Mouse (Mus musculus) midbrain, embryonic 16.5 days (tissue): ENCODE data around the gene Itch. TPM values are rescaled to one million over a fixed set of nuclear protein-coding genes. Genes with fewer than 3 reads are reported as not detected.
"Not testable (repeated sequence)": the region's sequence is repeated elsewhere in the genome, so short reads cannot be mapped to it uniquely, and the experiment has no call there.

Source experiments
- ATAC-seq: fragments of 200-750 bp; cut with Nextera tagmentation; 2 replicates; pipeline ENCODE4 v1.8.0; 2017; ENCODE audit warnings: moderate TSS enrichment
- H3K27ac ChIP-seq: fragments of 300-500 bp; sonication (generic); 2 replicates; pipeline ENCODE4 v1.5.1; 2014; ENCODE audit warnings: mild to moderate bottlenecking, low read length, mixed read lengths
- H3K27me3 ChIP-seq: fragments of 300-500 bp; sonication (generic); 2 replicates; pipeline ENCODE4 v1.6.1; 2014; ENCODE audit warnings: low read depth, low read length, mixed read lengths; ENCODE audit not compliant: control insufficient read depth, insufficient read depth
- H3K36me3 ChIP-seq: fragments of 300-500 bp; sonication (generic); 2 replicates; pipeline ENCODE4 v1.6.1; 2014; ENCODE audit warnings: mild to moderate bottlenecking, low read length, moderate library complexity, mixed read lengths; ENCODE audit not compliant: control insufficient read depth, insufficient read depth
- H3K4me1 ChIP-seq: fragments of 300-500 bp; sonication (generic); 2 replicates; pipeline ENCODE4 v1.6.1; 2014; ENCODE audit warnings: mild to moderate bottlenecking, low read length, mixed read lengths; ENCODE audit not compliant: control insufficient read depth, insufficient read depth
- H3K4me2 ChIP-seq: fragments of 300-500 bp; sonication (generic); 2 replicates; pipeline ENCODE4 v1.6.1; 2014; ENCODE audit warnings: mild to moderate bottlenecking, low read length, mixed read lengths
- H3K4me3 ChIP-seq: fragments of 300-500 bp; sonication (generic); 2 replicates; pipeline ENCODE4 v1.5.1; 2014; ENCODE audit warnings: low read depth, mild to moderate bottlenecking, low read length, moderate library complexity, mixed read lengths
- H3K9ac ChIP-seq: fragments of 300-500 bp; sonication (generic); 2 replicates; pipeline ENCODE4 v1.6.1; 2014; ENCODE audit warnings: low read depth, low read length, mixed read lengths
- H3K9me3 ChIP-seq: fragments of 300-500 bp; sonication (generic); replicated peaks from 2 replicates; pipeline ENCODE4 v1.6.1; 2014; ENCODE audit warnings: mild to moderate bottlenecking, low read length, mixed read lengths; ENCODE audit not compliant: control insufficient read depth, poor library complexity, severe bottlenecking
- WGBS: fragments of 180-500 bp; shearing (Covaris S2); extraction: QIAGEN DNeasy Blood & Tissue Kit; methylation state at CpG from one replicate; pipeline ENCODE4 v1.1.7; 2014; 5-methylcytosine and 5-hydroxymethylcytosine counted together
- polyA plus RNA-seq: library from polyadenylated mRNA; unstranded; fragments of >200 nt; fragmentation: Nextera tagmentation; extraction: Ambion mirVana; gene quantifications from 2 replicates; pipeline ENCODE4 v1.2.1, GENCODE M21; 2015

The Itch gene
- polyA plus RNA-seq, 1 experiment from 2014 or later = 40.2 TPM

DNA sequence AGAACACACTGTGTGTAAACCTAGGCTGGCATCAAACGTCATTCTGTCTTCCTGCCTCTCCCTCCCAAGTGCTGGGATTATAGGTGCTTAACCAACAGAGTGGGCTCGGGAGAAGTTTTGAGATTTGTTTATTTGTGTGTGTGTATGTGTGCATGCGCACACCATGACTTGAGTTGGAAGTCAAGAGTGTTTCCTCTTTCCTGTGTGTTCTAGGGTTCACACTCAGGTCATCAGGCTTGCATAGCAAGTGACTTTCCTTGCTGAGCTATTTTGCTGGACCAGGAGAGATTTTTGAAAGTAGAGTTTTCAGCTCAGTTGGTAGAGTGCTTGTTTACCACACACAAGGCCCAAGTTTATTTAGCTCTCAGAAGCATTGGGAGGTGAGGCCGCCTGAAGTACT, 1.8 kb downstream of the Itch start:
- no peaks in the 10 kb centered on the region for H3K9me3 ChIP-seq
- H3K27ac ChIP-seq = no peak overlapping the region
- no peaks in the 10 kb centered on the region for H3K27me3 ChIP-seq
- peaks cover 13% of the 10 kb centered on the region for H3K36me3 ChIP-seq
- H3K4me3 ChIP-seq = no peak overlapping the region
- peak overlapping the region; percentile 23; the same call in 1 of the 2 replicates for H3K4me2 ChIP-seq
- ATAC-seq = no peak
- WGBS = 70% methylated on average over 4 of the region's 4 CpGs
- H3K9ac ChIP-seq = no peak overlapping the region
- H3K4me1 ChIP-seq = peaks cover 26% of the 10 kb centered on the region

DNA sequence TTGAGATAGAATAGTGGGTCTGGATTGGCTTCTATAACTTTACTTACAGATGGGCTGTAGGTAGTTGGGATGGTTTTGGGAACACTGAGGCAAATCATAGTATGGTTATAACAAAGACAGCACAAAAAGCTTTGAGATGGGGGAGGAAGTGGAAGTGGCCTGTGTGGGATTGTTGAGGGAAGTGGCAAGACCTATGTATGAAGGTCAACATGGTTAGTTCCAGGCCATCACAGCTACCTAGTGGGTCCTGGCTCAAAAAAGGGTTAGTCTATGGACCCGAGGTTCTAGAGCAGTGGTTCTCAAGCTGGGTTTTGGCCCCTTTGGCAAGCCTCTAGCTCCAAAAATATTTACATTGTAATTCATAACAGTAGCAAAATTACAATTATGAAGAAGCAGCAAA, 2.2 kb downstream of the Itch start:
- H3K4me3 ChIP-seq = no peak overlapping the region
- WGBS = 91% methylated on average over 1 of the region's 1 CpGs
- peaks cover 26% of the 10 kb centered on the region for H3K4me1 ChIP-seq
- H3K27ac ChIP-seq = no peak overlapping the region
- H3K9ac ChIP-seq = no peak overlapping the region
- H3K4me2 ChIP-seq = no peak overlapping the region; the same call in 1 of the 2 replicates
- no peaks in the 10 kb centered on the region for H3K27me3 ChIP-seq
- no peak for ATAC-seq
- H3K9me3 ChIP-seq = no peaks in the 10 kb centered on the region
- peaks cover 18% of the 10 kb centered on the region for H3K36me3 ChIP-seq

DNA sequence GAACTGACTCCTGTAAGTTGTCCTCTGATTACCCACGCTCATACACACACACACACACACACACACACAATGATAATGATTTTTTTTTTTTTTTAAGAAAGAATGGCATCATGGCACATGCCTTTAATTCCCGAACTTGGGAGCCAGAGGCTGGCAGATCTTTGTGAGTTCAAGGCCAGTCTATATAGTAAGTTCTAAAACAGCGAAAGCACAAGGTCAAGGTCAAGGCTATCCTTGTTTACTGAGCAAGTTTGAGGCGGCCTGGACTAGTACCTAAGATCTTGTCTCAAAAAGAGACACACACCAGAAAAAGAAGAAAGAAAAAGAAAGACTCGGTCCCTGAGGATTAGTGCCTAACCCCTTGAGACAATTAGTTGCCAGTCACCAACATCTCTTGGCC, 7.7 kb downstream of the Itch start:
- WGBS = 85% methylated on average over 5 of the region's 5 CpGs
- Histone ChIP-seq H3K27me3 (no peaks in the 10 kb centered on the region), H3K4me2 (no peak overlapping the region), H3K9me3 (no peaks in the 10 kb centered on the region; the same call in 1 of the 2 replicates), H3K4me1 (peaks cover 7% of the 10 kb centered on the region), H3K27ac (no peak overlapping the region), H3K4me3 (no peak overlapping the region), H3K36me3 (peaks cover 36% of the 10 kb centered on the region), H3K9ac (no peak overlapping the region)
- no peak for ATAC-seq

DNA sequence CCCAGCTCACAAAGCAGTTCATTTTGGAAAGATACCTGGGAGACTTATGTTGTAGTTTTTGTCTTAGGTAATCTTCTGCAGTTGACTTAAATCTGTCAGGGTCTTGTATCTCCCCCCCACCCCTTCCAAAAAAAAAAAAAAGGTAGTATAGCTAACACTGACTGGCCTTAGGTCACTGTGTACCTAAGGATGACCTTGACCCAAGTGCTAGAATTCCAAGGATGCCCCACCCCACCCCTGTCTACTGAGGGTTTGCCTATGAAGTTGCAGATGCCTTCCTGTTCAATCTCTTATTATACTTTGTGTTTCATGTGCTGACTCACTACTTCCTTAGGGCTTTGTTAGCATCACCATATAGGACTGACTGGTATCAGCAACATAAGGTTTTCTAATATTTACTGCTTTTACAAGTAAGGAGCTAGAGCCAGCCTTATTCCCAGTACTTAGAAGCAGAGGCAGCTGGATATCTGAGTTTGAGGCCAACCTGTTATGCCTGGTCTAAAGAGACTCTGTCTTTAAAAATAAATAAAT, 8.8 kb downstream of the Itch start:
- no peak overlapping the region for H3K9ac ChIP-seq
- no peak overlapping the region for H3K4me3 ChIP-seq
- H3K4me1 ChIP-seq = 0 out of 2 replicates have a peak, but pooled peaks cover 2% of the 10 kb centered on the region
- ATAC-seq = no peak
- H3K27me3 ChIP-seq = no peaks in the 10 kb centered on the region
- no peak overlapping the region for H3K27ac ChIP-seq
- no peak overlapping the region for H3K4me2 ChIP-seq
- H3K9me3 ChIP-seq = no peaks in the 10 kb centered on the region; the same call in 1 of the 2 replicates
- peaks cover 43% of the 10 kb centered on the region for H3K36me3 ChIP-seq

DNA sequence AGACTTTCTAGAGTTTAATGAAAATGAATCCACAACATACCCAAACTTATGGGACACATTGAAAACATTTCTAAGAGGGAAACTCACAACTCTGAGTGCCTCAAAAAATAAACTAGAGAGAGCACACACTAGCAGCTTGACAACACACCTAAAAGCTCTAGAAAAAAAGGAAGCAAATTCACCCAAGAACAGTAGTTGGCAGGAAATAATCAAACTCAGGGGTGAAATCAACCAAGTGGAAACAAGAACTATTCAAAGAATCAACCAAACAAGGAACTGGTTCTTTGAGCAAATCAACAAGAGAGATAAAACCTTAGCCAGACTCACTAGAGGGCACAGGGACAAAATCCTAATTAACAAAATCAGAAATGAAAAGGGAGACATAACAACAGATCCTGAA, 16.0 kb downstream of the Itch start:
- not testable (repeated sequence) for H3K4me2 ChIP-seq, H3K27ac ChIP-seq, ATAC-seq, H3K9me3 ChIP-seq, H3K27me3 ChIP-seq, H3K9ac ChIP-seq, H3K4me1 ChIP-seq, H3K4me3 ChIP-seq
- peaks cover 19% of the 10 kb centered on the region for H3K36me3 ChIP-seq

DNA sequence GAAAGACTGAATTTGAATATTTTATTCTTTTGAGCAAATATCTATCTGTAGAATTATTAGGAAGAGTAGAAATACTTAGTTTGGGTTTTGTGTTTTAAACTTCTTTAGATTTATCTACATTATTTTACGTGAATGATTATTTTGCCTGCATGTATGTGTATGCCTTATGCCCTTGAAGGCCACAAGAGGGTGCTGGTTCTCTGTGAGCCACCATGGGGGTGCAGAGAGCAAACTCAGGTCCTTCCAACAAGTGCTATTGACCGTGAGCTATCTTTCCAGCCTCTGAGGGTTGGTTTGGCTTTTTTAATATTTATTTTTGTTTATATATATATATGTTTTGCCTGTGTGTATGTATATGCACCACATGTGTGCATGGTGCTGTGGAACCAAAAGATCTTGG, 74.1 kb downstream of the Itch start:
- peaks cover 18% of the 10 kb centered on the region for H3K36me3 ChIP-seq
- no peaks in the 10 kb centered on the region for H3K4me1 ChIP-seq
- H3K9ac ChIP-seq = no peak overlapping the region
- H3K27me3 ChIP-seq = no peaks in the 10 kb centered on the region
- no peak for ATAC-seq
- no peak overlapping the region for H3K4me3 ChIP-seq
- H3K4me2 ChIP-seq = no peak overlapping the region
- H3K27ac ChIP-seq = no peak overlapping the region
- H3K9me3 ChIP-seq = no peaks in the 10 kb centered on the region
- 71% methylated on average over 2 of the region's 2 CpGs for WGBS

DNA sequence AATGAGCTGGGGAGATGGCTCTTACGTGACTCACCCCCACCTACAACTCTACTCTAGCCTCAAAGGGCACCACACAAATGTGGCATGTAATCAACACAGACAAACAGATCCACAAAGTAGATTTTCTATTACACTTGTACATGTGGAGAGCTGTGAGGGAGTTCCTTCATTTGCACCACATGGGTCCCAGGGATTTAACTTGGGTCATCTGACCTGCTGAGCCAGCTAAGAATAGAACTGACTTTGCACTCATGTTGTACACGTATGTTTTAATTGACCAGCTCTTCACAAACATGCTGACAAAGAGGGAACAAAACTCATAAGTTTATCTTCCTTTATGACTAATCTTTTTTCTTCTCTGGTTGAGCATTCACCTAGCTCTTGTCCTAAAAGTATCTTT, 89.8 kb downstream of the Itch start:
- WGBS = 90% methylated on average over 2 of the region's 2 CpGs
- H3K36me3 ChIP-seq = peaks cover 42% of the 10 kb centered on the region
- H3K4me2 ChIP-seq = no peak overlapping the region
- H3K27me3 ChIP-seq = no peaks in the 10 kb centered on the region
- no peaks in the 10 kb centered on the region for H3K4me1 ChIP-seq
- H3K27ac ChIP-seq = no peak overlapping the region
- no peaks in the 10 kb centered on the region for H3K9me3 ChIP-seq
- ATAC-seq = no peak
- H3K9ac ChIP-seq = no peak overlapping the region
- no peak overlapping the region for H3K4me3 ChIP-seq

DNA sequence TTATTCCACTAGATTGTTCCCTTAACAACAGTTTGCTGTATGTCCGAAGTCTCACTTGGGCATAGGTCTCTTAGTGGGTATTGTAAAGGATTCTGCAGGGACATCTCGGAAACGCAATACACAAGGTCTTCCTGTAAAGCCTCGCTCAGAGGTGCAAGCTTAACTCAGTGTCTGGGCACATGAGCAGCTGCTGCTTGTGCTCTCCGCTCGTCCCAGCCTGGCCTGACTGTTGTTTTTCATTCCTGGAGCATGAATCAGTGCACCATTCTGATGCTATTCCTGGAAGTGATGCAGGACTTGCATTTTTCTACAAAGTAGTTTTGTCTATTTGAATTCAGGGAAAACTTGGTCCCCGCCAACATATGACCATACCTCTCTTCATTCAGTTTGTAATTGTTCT, 91.4 kb downstream of the Itch start:
- Histone ChIP-seq H3K4me1 (no peaks in the 10 kb centered on the region), H3K9ac (no peak overlapping the region), H3K4me2 (no peak overlapping the region), H3K27me3 (no peaks in the 10 kb centered on the region), H3K36me3 (peaks cover 37% of the 10 kb centered on the region), H3K4me3 (no peak overlapping the region), H3K27ac (no peak overlapping the region), H3K9me3 (no peaks in the 10 kb centered on the region)
- ATAC-seq = no peak
- 96% methylated on average over 7 of the region's 7 CpGs for WGBS

DNA sequence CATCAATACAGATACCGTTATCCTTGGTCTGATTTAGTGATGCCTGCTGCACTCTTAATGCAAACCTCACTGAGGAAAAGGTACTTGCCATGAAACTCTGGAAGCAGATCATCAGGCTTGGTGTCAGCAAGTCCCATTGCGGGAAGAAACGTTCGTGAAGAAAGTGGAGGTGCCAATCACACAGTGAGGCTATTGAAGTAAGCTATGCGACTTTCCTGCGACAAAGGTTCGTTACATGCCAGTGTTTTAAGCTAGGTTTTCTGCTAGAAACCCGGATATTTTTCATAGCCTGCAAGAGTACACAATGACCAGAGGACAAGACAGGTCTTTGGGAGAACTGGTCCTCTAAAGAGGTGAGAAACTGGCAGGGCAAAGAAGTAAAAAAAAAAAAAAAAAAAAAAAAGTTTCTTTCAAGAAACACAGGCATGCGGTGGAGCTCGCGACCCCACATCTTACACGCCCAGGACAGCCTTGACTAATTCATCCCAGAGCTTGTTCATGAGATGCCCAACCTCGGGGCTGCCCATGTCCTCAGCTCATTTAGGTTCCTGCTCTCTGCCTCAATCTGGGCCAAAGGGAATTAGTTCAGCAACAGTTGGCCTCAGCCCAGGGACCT, 102.5 kb downstream of the Itch start:
- peak; percentile 94 for ATAC-seq
- Histone ChIP-seq H3K4me1 (peaks cover 21% of the 10 kb centered on the region), H3K4me3 (peak overlapping the region; percentile 88), H3K27me3 (no peaks in the 10 kb centered on the region), H3K9me3 (no peaks in the 10 kb centered on the region), H3K27ac (peak overlapping the region; percentile 91), H3K36me3 (0 out of 2 replicates have a peak, but pooled peaks cover 2% of the 10 kb centered on the region), H3K9ac (peak overlapping the region; percentile 71), H3K4me2 (peak overlapping the region; percentile 88)
- 4% methylated on average over 13 of the region's 13 CpGs for WGBS
